Mouse (Mus musculus) kidney, adult 2 months (tissue): ENCODE data around the gene Faf1. TPM values are rescaled to one million over a fixed set of nuclear protein-coding genes. Genes with fewer than 3 reads are reported as not detected.

Source experiments
- DNase-seq: peaks from one replicate; pipeline ENCODE4 v3.0.0; 2021
- H3K27ac ChIP-seq: fragments of 200-500 bp; 2 replicates; pipeline ENCODE4 v1.5.1; 2012; ENCODE audit warnings: low read depth, low read length, control low read depth, inconsistent platforms; ENCODE audit not compliant: insufficient read depth
- H3K27me3 ChIP-seq: fragments of 200-500 bp; replicated peaks from 2 replicates; pipeline ENCODE4 v1.6.1; 2012; ENCODE audit warnings: mild to moderate bottlenecking, moderate library complexity, low read length, inconsistent platforms; ENCODE audit not compliant: control insufficient read depth, insufficient read depth
- H3K36me3 ChIP-seq: fragments of 200-500 bp; 2 replicates; pipeline ENCODE4 v1.6.1; 2012; ENCODE audit warnings: mild to moderate bottlenecking, moderate library complexity, low read length, inconsistent platforms; ENCODE audit not compliant: control insufficient read depth, insufficient read depth
- H3K4me1 ChIP-seq: fragments of 200-500 bp; 2 replicates; pipeline ENCODE4 v1.6.1; 2011; ENCODE audit warnings: low read length; ENCODE audit not compliant: control insufficient read depth, insufficient read depth
- H3K4me3 ChIP-seq: fragments of 200-500 bp; 2 replicates; pipeline ENCODE4 v1.5.1; 2011; ENCODE audit warnings: mild to moderate bottlenecking, low read depth, low read length, control low read depth; ENCODE audit not compliant: insufficient read depth
- CTCF ChIP-seq: fragments of 200-500 bp; conservative IDR thresholded peaks from 2 replicates; pipeline ENCODE4 v1.5.1; 2011; ENCODE audit warnings: low read depth, mild to moderate bottlenecking, control low read depth, low read length, moderate library complexity, mixed read lengths; ENCODE audit not compliant: insufficient read depth, insufficient read length
- POLR2A ChIP-seq: fragments of 200-500 bp; IDR thresholded peaks from one replicate; pipeline ENCODE4 v1.6.1; 2011; ENCODE audit warnings: low read depth, low read length, control low read depth
- WGBS: fragments of 180-500 bp; shearing (Covaris S2); methylation state at CpG from one replicate; pipeline ENCODE4 v1.1.7; 2018; 5-methylcytosine and 5-hydroxymethylcytosine counted together
- polyA plus RNA-seq: library from polyadenylated mRNA; depleted of rRNA; stranded (reverse); fragments of >200 nt; gene quantifications from 2 replicates; pipeline ENCODE4 v1.2.3, GENCODE M21; 2012

Gene Faf1
- polyA plus RNA-seq, 1 experiment, result 8.7 TPM

GRCm38 (mm10) chr4:109930445-109930844 lies 254.1 kb downstream of the Faf1 start:
- TF ChIP-seq CTCF, result peak; percentile 46
- TF ChIP-seq POLR2A, result no peak
- Histone ChIP-seq H3K27me3 (no peaks in the 10 kb centered on the region), H3K4me3 (no peak overlapping the region), H3K36me3 (peaks cover 1% of the 10 kb centered on the region; the same call in 1 of the 2 replicates), H3K27ac (no peak overlapping the region), H3K4me1 (no peaks in the 10 kb centered on the region)
- no peak for DNase-seq
- 100% methylated on average over 1 of the region's 1 CpGs for WGBS

DNA sequence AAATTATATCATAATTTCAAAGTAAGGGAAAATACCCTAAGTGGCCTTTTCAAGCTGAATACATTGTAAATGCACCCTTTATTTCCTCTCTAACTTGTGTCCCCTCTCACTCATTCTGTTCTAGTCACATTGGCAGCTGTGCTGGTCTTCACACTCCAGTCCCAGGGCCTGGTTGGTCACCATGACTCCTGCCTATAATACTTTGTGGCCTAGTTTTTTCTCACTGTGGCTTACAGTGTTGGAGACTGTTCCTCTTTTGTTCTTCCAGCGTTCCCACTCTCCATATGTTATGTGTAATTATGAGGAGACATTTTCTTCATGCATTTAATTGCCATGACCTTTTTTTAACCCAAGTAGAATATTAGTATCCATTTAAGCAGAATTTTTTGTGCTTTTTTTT lies 254.5 kb downstream of the Faf1 start:
- no peaks in the 10 kb centered on the region for H3K4me1 ChIP-seq
- 87% methylated on average over 1 of the region's 1 CpGs for WGBS
- DNase-seq, result no peak
- H3K27ac ChIP-seq, result no peak overlapping the region
- TF ChIP-seq POLR2A, result no peak
- no peak for TF ChIP-seq CTCF
- no peaks in the 10 kb centered on the region for H3K27me3 ChIP-seq
- H3K4me3 ChIP-seq, result no peak overlapping the region
- peaks cover 1% of the 10 kb centered on the region; the same call in 1 of the 2 replicates for H3K36me3 ChIP-seq

- Histone ChIP-seq H3K4me1 (no peaks in the 10 kb centered on the region), H3K27ac (no peak overlapping the region), H3K36me3 (no peaks in the 10 kb centered on the region; the same call in 1 of the 2 replicates), H3K4me3 (no peak overlapping the region), H3K27me3 (no peaks in the 10 kb centered on the region)
- DNase-seq, result no peak
- WGBS, result 94% methylated on average over 3 of the region's 3 CpGs
- TF ChIP-seq POLR2A (no peak), CTCF (no peak)
Measured at GRCm38 (mm10) chr4:109936557-109936956, 260.2 kb downstream of the Faf1 start.

GRCm38 (mm10) chr4:109939291-109939690 lies 262.9 kb downstream of the Faf1 start:
- Histone ChIP-seq H3K4me1 (no peaks in the 10 kb centered on the region), H3K4me3 (no peak overlapping the region), H3K36me3 (no peaks in the 10 kb centered on the region; the same call in 1 of the 2 replicates), H3K27ac (no peak overlapping the region), H3K27me3 (no peaks in the 10 kb centered on the region; the same call in 1 of the 2 replicates)
- TF ChIP-seq CTCF, result no peak
- no peak for TF ChIP-seq POLR2A
- no peak for DNase-seq

- H3K27me3 ChIP-seq, result no peaks in the 10 kb centered on the region; the same call in 1 of the 2 replicates
- 100% methylated on average over 1 of the region's 1 CpGs for WGBS
- no peak for TF ChIP-seq CTCF
- TF ChIP-seq POLR2A, result no peak
- no peak overlapping the region for H3K27ac ChIP-seq
- H3K4me3 ChIP-seq, result no peak overlapping the region
- DNase-seq, result no peak
- H3K4me1 ChIP-seq, result no peaks in the 10 kb centered on the region
- H3K36me3 ChIP-seq, result no peaks in the 10 kb centered on the region; the same call in 1 of the 2 replicates
Measured at GRCm38 (mm10) chr4:109945554-109945953, 269.2 kb downstream of the Faf1 start.

DNA sequence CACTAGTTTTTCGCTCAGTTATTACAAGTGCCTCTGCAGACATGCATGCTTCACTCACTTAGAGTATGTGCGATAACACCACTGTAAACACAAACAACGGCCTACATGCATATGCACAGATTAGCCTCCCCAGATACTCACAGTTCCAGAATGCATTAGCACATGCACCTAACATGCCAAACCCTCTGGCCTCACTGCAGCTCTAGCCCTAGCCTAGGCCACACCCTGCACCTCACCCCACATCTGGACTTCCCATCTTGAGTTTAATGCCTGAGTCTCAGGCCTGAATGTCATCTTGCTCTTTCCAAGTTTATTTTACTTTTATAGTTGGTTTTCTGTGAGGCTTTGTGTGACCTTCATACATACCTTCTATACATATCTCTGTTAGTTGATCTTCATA lies 272.9 kb downstream of the Faf1 start:
- Histone ChIP-seq H3K4me1 (no peaks in the 10 kb centered on the region), H3K4me3 (no peak overlapping the region), H3K36me3 (no peaks in the 10 kb centered on the region), H3K27ac (no peak overlapping the region), H3K27me3 (no peaks in the 10 kb centered on the region)
- TF ChIP-seq POLR2A, result no peak
- no peak for TF ChIP-seq CTCF
- WGBS, result 94% methylated on average over 3 of the region's 3 CpGs
- no peak for DNase-seq

GRCm38 (mm10) chr4:109953509-109953908 lies 277.1 kb downstream of the Faf1 start:
- TF ChIP-seq POLR2A (no peak), CTCF (no peak)
- H3K36me3 ChIP-seq, result no peaks in the 10 kb centered on the region
- no peak for DNase-seq
- no peaks in the 10 kb centered on the region for H3K4me1 ChIP-seq
- no peak overlapping the region for H3K4me3 ChIP-seq
- H3K27me3 ChIP-seq, result no peaks in the 10 kb centered on the region
- H3K27ac ChIP-seq, result no peak overlapping the region
- 92% methylated on average over 1 of the region's 1 CpGs for WGBS

DNA sequence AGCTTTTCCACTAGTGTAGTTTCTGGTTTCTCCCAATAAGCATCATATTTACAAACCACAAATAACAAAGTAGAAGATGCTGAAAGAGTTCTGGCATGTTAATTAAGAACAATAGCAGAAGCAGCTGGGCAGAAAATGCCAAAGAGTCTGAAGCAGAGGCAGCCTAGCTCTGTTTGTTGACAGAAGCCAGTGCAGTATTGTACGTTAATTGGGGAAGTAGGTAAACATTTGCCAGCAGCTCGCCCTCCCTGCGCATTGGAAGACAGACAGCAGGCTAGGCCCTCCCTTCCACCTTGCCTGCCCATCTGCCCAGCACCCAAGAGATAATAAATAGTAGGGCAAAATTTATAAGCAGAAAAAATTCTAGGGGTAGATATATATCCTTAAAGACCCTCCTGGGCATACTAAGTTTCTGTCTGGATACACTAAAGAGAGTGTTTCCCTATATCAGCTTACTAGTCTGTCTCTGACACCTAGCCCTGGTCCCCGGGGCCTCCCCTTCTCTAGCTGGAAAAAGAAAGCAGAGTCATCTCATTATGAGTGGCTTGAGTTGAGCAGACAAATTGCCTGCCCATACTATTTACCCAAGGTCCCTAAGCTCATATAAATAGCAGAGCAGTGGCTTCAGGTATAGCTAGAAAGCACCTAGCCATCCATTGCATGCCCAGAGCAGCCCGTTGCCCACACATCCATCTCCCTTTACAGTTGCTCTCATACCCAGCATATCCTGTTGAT lies 284.0 kb downstream of the Faf1 start:
- H3K27ac ChIP-seq, result no peak overlapping the region

More for the DNA sequence above, 284.0 kb downstream of the Faf1 start:
- H3K27me3 ChIP-seq, result no peaks in the 10 kb centered on the region
- DNase-seq, result no peak
- no peak overlapping the region for H3K4me3 ChIP-seq
- TF ChIP-seq CTCF (no peak), POLR2A (no peak)
- 81% methylated on average over 5 of the region's 5 CpGs for WGBS
- H3K4me1 ChIP-seq, result no peaks in the 10 kb centered on the region
- H3K36me3 ChIP-seq, result no peaks in the 10 kb centered on the region; the same call in 1 of the 2 replicates
